Mouse (Mus musculus): Measurements from ENCODE around the gene Med18. TPM values are rescaled to one million over a fixed set of nuclear protein-coding genes. Genes with fewer than 3 reads are reported as not detected.

The Med18 gene
- polyA plus RNA-seq (2012; rRNA removed) = 15.8 TPM in 2 replicates

DNA sequence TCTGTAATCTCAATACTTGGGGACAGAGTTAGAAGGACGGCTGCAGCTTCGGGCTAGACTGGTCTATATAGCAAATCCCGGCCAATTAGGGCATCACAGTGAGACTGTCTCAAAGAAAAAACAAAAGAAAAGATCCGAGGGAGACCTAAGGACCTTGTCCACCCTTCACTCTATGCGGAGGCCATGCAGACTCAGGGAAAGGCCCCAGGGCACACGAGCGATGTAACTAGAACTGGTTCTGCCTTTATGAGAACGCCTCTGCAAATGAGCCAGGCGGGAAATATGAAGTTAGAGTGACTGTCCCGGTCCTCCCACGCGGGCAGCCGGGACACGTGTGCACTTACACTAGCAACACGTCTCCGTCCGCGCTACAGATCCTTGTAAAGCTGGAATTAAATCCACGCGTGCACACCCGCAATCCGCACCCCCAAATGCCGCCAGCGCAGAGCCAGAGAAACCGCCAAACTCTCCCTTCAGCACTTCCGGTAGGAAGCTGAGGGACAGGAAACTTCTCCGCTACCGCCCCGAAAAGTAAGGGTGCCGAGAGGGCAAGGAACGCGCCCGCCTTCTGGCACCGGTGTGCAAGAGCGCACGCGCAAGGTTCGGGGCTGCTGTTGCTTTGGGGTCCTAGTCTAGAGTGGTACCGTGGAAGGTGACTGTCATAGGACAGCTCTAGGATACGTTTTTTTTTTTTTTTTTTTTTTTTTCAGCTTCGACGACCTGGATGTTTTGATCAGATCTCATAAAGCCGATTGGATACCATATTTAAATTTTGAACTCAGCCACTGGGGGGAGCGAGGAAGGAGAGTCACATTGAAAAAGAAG lies at the start of gene Med18:
Med18 (minus strand) TSS at position 492 of the 825 bp plus-strand sequence.

DNA sequence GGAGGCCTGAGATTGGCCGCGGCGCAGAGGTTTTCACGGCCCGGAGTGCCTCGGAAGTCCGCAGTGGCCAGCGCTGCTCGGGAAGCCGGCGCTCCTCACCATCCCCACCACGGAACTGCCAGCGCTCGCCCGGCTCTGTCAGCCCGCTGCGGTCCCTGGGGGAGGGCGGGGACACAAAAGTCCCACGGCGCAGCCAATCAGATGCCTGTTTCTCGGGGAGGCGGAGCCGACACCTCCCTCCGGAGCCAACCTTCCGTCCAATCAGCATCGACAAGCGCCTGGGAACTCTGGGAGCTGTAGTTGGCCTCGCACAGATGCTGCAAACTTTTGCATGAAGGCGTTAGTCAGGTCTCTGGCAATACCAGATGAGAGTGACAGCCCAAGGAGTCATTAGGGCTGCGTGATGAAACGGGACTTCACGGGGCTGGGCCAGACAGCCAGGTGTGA lies 46.7 kb upstream of the Med18 start, which contains the start of gene Sesn2:
Sesn2 (minus strand) TSS at position 150 of the 447 bp plus-strand sequence.

DNA sequence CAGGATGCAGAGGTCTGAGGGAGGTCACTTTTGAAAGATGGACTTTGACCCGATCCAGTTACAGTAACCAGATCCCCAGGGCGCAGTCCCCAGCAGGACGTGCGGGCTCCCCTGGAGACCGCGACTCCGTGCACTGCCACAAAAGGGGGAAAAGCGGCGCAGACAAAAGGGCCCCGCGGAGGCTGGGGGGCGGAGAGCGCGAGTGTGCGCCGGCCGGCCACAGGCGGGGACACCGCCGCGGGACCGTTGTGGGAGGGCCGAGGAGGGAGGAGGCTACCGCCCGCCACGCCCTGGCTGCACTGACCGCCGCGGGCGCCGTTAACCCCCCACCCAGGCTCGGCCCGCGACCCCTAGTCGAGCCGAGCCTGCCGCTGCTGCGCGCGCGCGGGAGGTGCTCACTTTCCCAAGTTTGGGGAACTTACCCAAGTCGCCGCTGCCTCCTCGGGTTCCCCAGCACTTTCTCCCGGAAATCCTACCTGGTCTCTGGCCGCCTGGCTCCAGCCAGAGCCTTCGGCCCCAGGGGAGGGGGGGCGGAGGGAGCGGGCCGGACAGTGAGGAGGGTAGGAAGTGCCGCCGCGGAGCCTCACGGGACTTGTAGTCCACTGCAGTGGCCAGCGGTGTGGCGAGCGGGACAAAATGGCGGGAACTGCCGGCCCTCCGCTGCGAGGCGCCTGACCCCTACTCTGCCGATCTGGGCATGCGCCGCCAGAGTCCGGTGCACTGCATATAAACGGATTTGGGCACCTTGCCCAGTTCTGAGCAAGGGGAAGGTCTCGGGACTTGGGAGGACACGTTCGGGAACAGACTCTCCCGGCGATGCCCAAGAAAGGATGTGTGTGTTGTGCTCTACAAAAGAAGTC lies 41.6 kb downstream of the Med18 start, which contains the start of gene Phactr4:
Phactr4 (minus strand) TSS at position 567 of the 860 bp plus-strand sequence.

Other genes starting within 250 kb of the Med18 start
- gene Gmeb1, start 202.3 kb downstream of the Med18 start, polyA plus RNA-seq (2012; rRNA removed) = 44.4 TPM in 2 replicates
- 34.5 and 37.4 TPM in 2 replicates for gene Taf12, start 189.5 kb downstream of the Med18 start, polyA plus RNA-seq (2012; rRNA removed)
- 0.28 and 0.57 TPM in 2 replicates for gene Rab42, start 160.5 kb downstream of the Med18 start, polyA plus RNA-seq (2012; rRNA removed)
- 30.4 and 36.8 TPM in 2 replicates for gene Trnau1ap, start 134.4 kb downstream of the Med18 start, polyA plus RNA-seq (2012; rRNA removed)
- gene Rcc1, start 110.3 kb downstream of the Med18 start, polyA plus RNA-seq (2012; rRNA removed) = 49.4 and 122 TPM in 2 replicates
- 29.7 and 51.3 TPM in 2 replicates for gene Phactr4, start 41.4 kb downstream of the Med18 start, polyA plus RNA-seq (2012; rRNA removed)
- gene Sesn2, start 46.6 kb upstream of the Med18 start, polyA plus RNA-seq (2012; rRNA removed) = 4.8 and 6.0 TPM in 2 replicates
- gene Atpif1, start 69.7 kb upstream of the Med18 start, polyA plus RNA-seq (2012; rRNA removed) = 848 and 1,778 TPM in 2 replicates
- 177 and 456 TPM in 2 replicates for gene Dnajc8, start 71.6 kb upstream of the Med18 start, polyA plus RNA-seq (2012; rRNA removed)
- 0.53 and 0.55 TPM in 2 replicates for gene Ptafr, start 100.1 kb upstream of the Med18 start, polyA plus RNA-seq (2012; rRNA removed)
- gene Eya3, start 175.1 kb upstream of the Med18 start, polyA plus RNA-seq (2012; rRNA removed) = 40.7 and 41.9 TPM in 2 replicates

Data from central nervous system, embryonic 11.5 days (tissue).